Mouse (Mus musculus) myocyte (in vitro differentiated cells): ENCODE data around the gene Grid2.

ENCODE experiments used
- E2F4 ChIP-seq: IDR thresholded peaks from one replicate; pipeline ENCODE4 v1.6.1; 2011; ENCODE audit warnings: mild to moderate bottlenecking, control low read depth, moderate library complexity; ENCODE audit not compliant: insufficient read depth
- MAX ChIP-seq: IDR thresholded peaks from one replicate; pipeline ENCODE4 v1.6.1; 2011; ENCODE audit warnings: low read depth, mild to moderate bottlenecking, control low read depth
- MYOG ChIP-seq, 3 experiments: IDR thresholded peaks; one replicate each; pipeline ENCODE4 v1.6.1; 2011; ENCODE audit warnings: control low read depth in 2 of 3, low read depth in 2 of 3, mild to moderate bottlenecking in 2 of 3; ENCODE audit not compliant: insufficient read length in 2 of 3, control insufficient read depth in 1 of 3, insufficient read depth in 1 of 3
- POLR2A ChIP-seq: IDR thresholded peaks from one replicate; pipeline ENCODE4 v1.6.1; 2011; ENCODE audit warnings: low read depth, mild to moderate bottlenecking, control low read depth, moderate library complexity; ENCODE audit not compliant: insufficient read length
- POLR2AphosphoS2 ChIP-seq: IDR thresholded peaks from one replicate; pipeline ENCODE4 v1.6.1; 2011; ENCODE audit warnings: low read depth, control low read depth; ENCODE audit not compliant: insufficient read length
- REST ChIP-seq: IDR thresholded peaks from one replicate; pipeline ENCODE4 v1.6.1; 2011; ENCODE audit warnings: mild to moderate bottlenecking, control low read depth, moderate library complexity; ENCODE audit not compliant: insufficient read depth, insufficient read length
- SRF ChIP-seq: IDR thresholded peaks from one replicate; pipeline ENCODE4 v1.6.1; 2011; ENCODE audit warnings: low read depth; ENCODE audit not compliant: control insufficient read depth, insufficient read length
- TCF3 ChIP-seq: IDR thresholded peaks from one replicate; pipeline ENCODE4 v1.6.1; 2011; ENCODE audit warnings: low read depth, control low read depth; ENCODE audit not compliant: insufficient read length
- USF1 ChIP-seq: IDR thresholded peaks from one replicate; pipeline ENCODE4 v1.6.1; 2011; ENCODE audit warnings: low read depth, mild to moderate bottlenecking, control low read depth, moderate library complexity

DNA sequence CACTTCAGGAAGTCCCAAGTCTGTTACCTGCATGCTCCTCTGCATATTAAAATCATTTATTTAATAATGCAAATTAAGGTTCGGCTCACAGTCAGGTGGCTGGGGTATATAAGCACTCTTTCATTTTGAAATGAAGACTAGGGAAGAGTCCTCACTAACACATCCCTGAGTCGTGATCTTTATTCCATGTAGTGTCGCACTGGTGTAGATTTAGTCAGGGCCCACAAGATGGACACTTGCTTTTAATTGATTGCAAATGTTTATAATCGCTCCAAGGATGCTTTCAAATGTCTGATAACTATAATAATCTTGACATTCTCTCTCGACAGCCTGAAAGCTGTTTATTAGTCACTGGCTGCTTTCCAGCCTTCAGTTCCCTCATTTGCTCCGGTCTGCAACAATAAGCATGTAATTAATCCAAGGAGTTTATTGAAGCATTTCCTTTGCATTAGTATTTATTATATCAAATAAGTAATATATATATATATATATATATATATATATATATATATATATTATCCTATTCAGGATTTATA lies 661.4 kb downstream of the Grid2 start:
- TF ChIP-seq POLR2A: no peak
- no peak for TF ChIP-seq USF1
- no peak for TF ChIP-seq POLR2AphosphoS2
- no peak for TF ChIP-seq SRF
- no peak for TF ChIP-seq REST
- no peak for TF ChIP-seq E2F4
- no peak for TF ChIP-seq MAX
- no peak for TF ChIP-seq TCF3
- TF ChIP-seq MYOG (IDR thresholded peaks at IDR 0.05; ENCODE audit: control insufficient read depth in 1 of 3, insufficient read depth in 1 of 3, insufficient read length in 2 of 3, low read depth in 2 of 3): no peak
